ENCODE assay signal across 8 mouse cellular contexts in genomic region chr11:96997380-96997956, GRCm38 (mm10). TPM values are rescaled to one million over a fixed set of nuclear protein-coding genes. Genes with fewer than 3 reads are reported as not detected.
DNase-seq lines count a peak whose midpoint lies in the region; ATAC-seq lines count a peak whose summit lies in the region.

No protein-coding gene starts in this region.

- DNase-seq in left cerebral cortex, adult 18-20 months (ENCODE audit: low spot score in 2 of 2), result peak; percentile 20 to 33
- no peak for DNase-seq in left cerebral cortex, postnatal 14 days (ENCODE audit: low spot score in 2 of 2)
- DNase-seq in gastrocnemius, postnatal 14 days, result peak; percentile 52

- H3K27ac ChIP-seq in brown adipose tissue, adult 24 weeks (replicated peaks; ENCODE audit: low read depth, low read length), result no peak overlapping the region; the same call in 1 of the 2 replicates
- H3K27ac ChIP-seq in intestine, embryonic 16.5 days (ENCODE audit: low read length), result no peak overlapping the region
- H3K27ac ChIP-seq in liver, embryonic 16.5 days (ENCODE audit: low read length), result no peak overlapping the region
- no peak overlapping the region for H3K27ac ChIP-seq in stomach, embryonic 14.5 days (ENCODE audit: low read length)

- H3K9me3 ChIP-seq in intestine, embryonic 16.5 days (ENCODE audit: control insufficient read depth, low read length), result no peaks in the 10 kb centered on the region
- no peaks in the 10 kb centered on the region for H3K9me3 ChIP-seq in liver, embryonic 16.5 days (replicated peaks; ENCODE audit: control insufficient read depth, low read length)
- no peaks in the 10 kb centered on the region for H3K9me3 ChIP-seq in stomach, embryonic 14.5 days (ENCODE audit: control insufficient read depth, low read depth, low read length)

- H3K9ac ChIP-seq in intestine, embryonic 16.5 days (ENCODE audit: low read depth, low read length), result peak overlapping the region; percentile 71
- no peak overlapping the region for H3K9ac ChIP-seq in liver, embryonic 16.5 days (ENCODE audit: low read depth, low read length)
- 0 out of 2 replicates have a peak overlapping the region, but pooled peaks have one; percentile 34 for H3K9ac ChIP-seq in stomach, embryonic 14.5 days (replicated peaks; ENCODE audit: low read depth, low read length)

- intact Hi-C loops in left cerebral cortex, postnatal 14 days (cut with DNase I), result no loop called here
- intact Hi-C loops in gastrocnemius, postnatal 14 days (cut with DNase I; ENCODE audit: low total_unique reads), result no loop called here

- 7% methylated on average over 29 of the region's 30 CpGs for WGBS in intestine, embryonic 16.5 days
- 8% methylated on average over 30 of the region's 30 CpGs for WGBS in liver, embryonic 16.5 days (ENCODE audit: insufficient replicate concordance)
- 10% methylated on average over 30 of the region's 30 CpGs for WGBS in stomach, embryonic 14.5 days

- peak overlapping the region; percentile 60 for H3K4me2 ChIP-seq in intestine, embryonic 16.5 days (ENCODE audit: low read depth, low read length)
- peak overlapping the region; percentile 44 for H3K4me2 ChIP-seq in liver, embryonic 16.5 days (ENCODE audit: low read depth, low read length)
- H3K4me2 ChIP-seq in stomach, embryonic 14.5 days (replicated peaks; ENCODE audit: low read depth, low read length), result peak overlapping the region; percentile 35

- peak; percentile 75 for ATAC-seq in intestine, embryonic 16.5 days
- ATAC-seq in liver, embryonic 16.5 days (ENCODE audit: low read depth), result peak; percentile 66
- 0 out of 2 replicates have a peak, but pooled peaks have one; percentile 26 for ATAC-seq in stomach, embryonic 14.5 days (ENCODE audit: insufficient number of reproducible peaks, insufficient read depth, low FRiP score, low read depth)
- no peak for ATAC-seq in erythroblast, adult 5-6 weeks (replicated peaks; ENCODE audit: low FRiP score, poor library complexity, severe bottlenecking)

- no peaks in the 10 kb centered on the region for H3K36me3 ChIP-seq in intestine, embryonic 16.5 days (ENCODE audit: control insufficient read depth, insufficient read depth, low read length)
- H3K36me3 ChIP-seq in liver, embryonic 16.5 days (ENCODE audit: control insufficient read depth, insufficient read depth), result no peaks in the 10 kb centered on the region
- H3K36me3 ChIP-seq in stomach, embryonic 14.5 days (ENCODE audit: control insufficient read depth, insufficient read depth, low read length), result no peaks in the 10 kb centered on the region

- peak overlapping the region; percentile 45 for H3K4me3 ChIP-seq in brown adipose tissue, adult 24 weeks (ENCODE audit: insufficient read depth, low read depth, low read length)
- peak overlapping the region; percentile 35 for H3K4me3 ChIP-seq in intestine, embryonic 16.5 days (ENCODE audit: low read length)
- peak overlapping the region; percentile 34 for H3K4me3 ChIP-seq in liver, embryonic 16.5 days (ENCODE audit: low read depth, low read length)
- H3K4me3 ChIP-seq in stomach, embryonic 14.5 days (ENCODE audit: low read depth, low read length), result peak overlapping the region; percentile 18

- peaks cover 8% of the 10 kb centered on the region; the same call in 1 of the 2 replicates for H3K4me1 ChIP-seq in brown adipose tissue, adult 24 weeks (ENCODE audit: control insufficient read depth, insufficient read depth, insufficient read length, low read length)
- peaks cover 22% of the 10 kb centered on the region for H3K4me1 ChIP-seq in intestine, embryonic 16.5 days (ENCODE audit: control insufficient read depth, insufficient read depth, low read length)
- no peaks in the 10 kb centered on the region for H3K4me1 ChIP-seq in liver, embryonic 16.5 days (ENCODE audit: control insufficient read depth, low read depth, low read length)
- H3K4me1 ChIP-seq in stomach, embryonic 14.5 days (ENCODE audit: control insufficient read depth, insufficient read depth, low read length), result peaks cover 8% of the 10 kb centered on the region; the same call in 1 of the 2 replicates

- H3K27me3 ChIP-seq in intestine, embryonic 16.5 days (replicated peaks; ENCODE audit: control insufficient read depth, insufficient read depth, low read length), result no peaks in the 10 kb centered on the region; the same call in 1 of the 2 replicates
- H3K27me3 ChIP-seq in liver, embryonic 16.5 days (ENCODE audit: control insufficient read depth, insufficient read depth, low read depth, low read length), result peaks cover 35% of the 10 kb centered on the region
- H3K27me3 ChIP-seq in stomach, embryonic 14.5 days (ENCODE audit: control insufficient read depth, insufficient read depth, low read length), result no peaks in the 10 kb centered on the region

RNA-seq across cellular contexts. Expression of gene Sp2, which starts 14.7 kb away (rescaled TPM):
- 10 to 100 TPM; 11.4 to 11.9 TPM for total RNA-seq in left cerebral cortex, adult 18-20 months (2021)
- 10 to 100 TPM; 10.1 to 11.8 TPM for total RNA-seq in left cerebral cortex, postnatal 14 days (2021)
- 11.8 and 13.1 TPM in 2 replicates for polyA plus RNA-seq in brown adipose tissue, adult 24 weeks (2012; ENCODE audit: insufficient read depth, insufficient read length, missing spikeins)
- total RNA-seq in gastrocnemius, postnatal 14 days (2021), result 10 to 100 TPM; 13.1 to 13.6 TPM
- polyA plus RNA-seq in intestine, embryonic 16.5 days (2015; fragmentation: Nextera tagmentation; extraction: Ambion mirVana), result 13.2 and 13.8 TPM in 2 replicates
- 15.8 and 18.6 TPM in 2 replicates for polyA plus RNA-seq in liver, embryonic 16.5 days (2015; fragmentation: Nextera tagmentation; extraction: Ambion mirVana)
- 15.7 and 19.1 TPM in 2 replicates for polyA plus RNA-seq in stomach, embryonic 14.5 days (2014; fragmentation: Nextera tagmentation; extraction: Ambion mirVana)
- 16.1 and 17.1 TPM in 2 replicates for total RNA-seq in erythroblast, adult 5-6 weeks (2015; ENCODE audit: low replicate concordance)
- 4.4 and 6.1 TPM in 2 replicates for total RNA-seq in erythroblast, adult 5-6 weeks (2017; ENCODE audit: low replicate concordance)

RNA-seq across cellular contexts. Expression of gene Sp6, which starts 15.7 kb away (rescaled TPM):
- total RNA-seq in left cerebral cortex, adult 18-20 months (2021), result 1 to 10 TPM; 1.4 to 2.0 TPM
- total RNA-seq in left cerebral cortex, postnatal 14 days (2021), result 1 to 10 TPM; 2.6 to 2.7 TPM
- not detected in 2 replicates for polyA plus RNA-seq in brown adipose tissue, adult 24 weeks (2012; ENCODE audit: insufficient read depth, insufficient read length, missing spikeins)
- under 1 TPM; 0.10 to 0.11 TPM for total RNA-seq in gastrocnemius, postnatal 14 days (2021)
- polyA plus RNA-seq in intestine, embryonic 16.5 days (2015; fragmentation: Nextera tagmentation; extraction: Ambion mirVana), result not detected in 2 replicates
- polyA plus RNA-seq in liver, embryonic 16.5 days (2015; fragmentation: Nextera tagmentation; extraction: Ambion mirVana), result not detected in 2 replicates
- 0.15 and 0.42 TPM in 2 replicates for polyA plus RNA-seq in stomach, embryonic 14.5 days (2014; fragmentation: Nextera tagmentation; extraction: Ambion mirVana)
- total RNA-seq in erythroblast, adult 5-6 weeks (2015; ENCODE audit: low replicate concordance), result not detected in 2 replicates
- not detected in 2 replicates for total RNA-seq in erythroblast, adult 5-6 weeks (2017; ENCODE audit: low replicate concordance)

RNA-seq across cellular contexts. Expression of gene Scrn2, which starts 32.3 kb away (rescaled TPM):
- total RNA-seq in left cerebral cortex, adult 18-20 months (2021), result 1 to 10 TPM; 4.2 to 4.6 TPM
- 1 to 10 TPM; 2.7 to 3.0 TPM for total RNA-seq in left cerebral cortex, postnatal 14 days (2021)
- 13.1 and 13.4 TPM in 2 replicates for polyA plus RNA-seq in brown adipose tissue, adult 24 weeks (2012; ENCODE audit: insufficient read depth, insufficient read length, missing spikeins)
- 10 to 100 TPM in 1 of 2 experiments, 1 to 10 TPM in 1; 8.9 to 10.4 TPM for total RNA-seq in gastrocnemius, postnatal 14 days (2021)
- polyA plus RNA-seq in intestine, embryonic 16.5 days (2015; fragmentation: Nextera tagmentation; extraction: Ambion mirVana), result 25.5 and 26.9 TPM in 2 replicates
- 11.1 and 12.2 TPM in 2 replicates for polyA plus RNA-seq in liver, embryonic 16.5 days (2015; fragmentation: Nextera tagmentation; extraction: Ambion mirVana)
- 17.7 and 19.7 TPM in 2 replicates for polyA plus RNA-seq in stomach, embryonic 14.5 days (2014; fragmentation: Nextera tagmentation; extraction: Ambion mirVana)
- total RNA-seq in erythroblast, adult 5-6 weeks (2015; ENCODE audit: low replicate concordance), result 0.84 TPM in 1 of 2 replicates, not detected in the other
- 2.0 and 3.1 TPM in 2 replicates for total RNA-seq in erythroblast, adult 5-6 weeks (2017; ENCODE audit: low replicate concordance)

RNA-seq across cellular contexts. Expression of gene Lrrc46, which starts 43.7 kb away (rescaled TPM):
- under 1 TPM; 0.33 to 0.37 TPM for total RNA-seq in left cerebral cortex, adult 18-20 months (2021)
- under 1 TPM; 0.26 to 0.74 TPM for total RNA-seq in left cerebral cortex, postnatal 14 days (2021)
- polyA plus RNA-seq in brown adipose tissue, adult 24 weeks (2012; ENCODE audit: insufficient read depth, insufficient read length, missing spikeins), result 1.1 TPM in 1 of 2 replicates, not detected in the other
- not detected for total RNA-seq in gastrocnemius, postnatal 14 days (2021)
- 0.29 and 0.37 TPM in 2 replicates for polyA plus RNA-seq in intestine, embryonic 16.5 days (2015; fragmentation: Nextera tagmentation; extraction: Ambion mirVana)
- 0.40 and 0.41 TPM in 2 replicates for polyA plus RNA-seq in liver, embryonic 16.5 days (2015; fragmentation: Nextera tagmentation; extraction: Ambion mirVana)
- 0.38 TPM in 1 of 2 replicates, not detected in the other for polyA plus RNA-seq in stomach, embryonic 14.5 days (2014; fragmentation: Nextera tagmentation; extraction: Ambion mirVana)
- 6.5 TPM in 1 of 2 replicates, not detected in the other for total RNA-seq in erythroblast, adult 5-6 weeks (2015; ENCODE audit: low replicate concordance)
- 0.17 TPM in 1 of 2 replicates, not detected in the other for total RNA-seq in erythroblast, adult 5-6 weeks (2017; ENCODE audit: low replicate concordance)

RNA-seq across cellular contexts. Expression of gene Mrpl10, which starts 43.9 kb away (rescaled TPM):
- total RNA-seq in left cerebral cortex, adult 18-20 months (2021), result 10 to 100 TPM; 67.4 to 70.6 TPM
- total RNA-seq in left cerebral cortex, postnatal 14 days (2021), result 10 to 100 TPM; 69.0 to 69.8 TPM
- 121 and 122 TPM in 2 replicates for polyA plus RNA-seq in brown adipose tissue, adult 24 weeks (2012; ENCODE audit: insufficient read depth, insufficient read length, missing spikeins)
- total RNA-seq in gastrocnemius, postnatal 14 days (2021), result 10 to 100 TPM; 39.8 to 44.0 TPM
- 85.4 and 93.0 TPM in 2 replicates for polyA plus RNA-seq in intestine, embryonic 16.5 days (2015; fragmentation: Nextera tagmentation; extraction: Ambion mirVana)
- polyA plus RNA-seq in liver, embryonic 16.5 days (2015; fragmentation: Nextera tagmentation; extraction: Ambion mirVana), result 28.8 and 33.5 TPM in 2 replicates
- polyA plus RNA-seq in stomach, embryonic 14.5 days (2014; fragmentation: Nextera tagmentation; extraction: Ambion mirVana), result 86.7 and 89.2 TPM in 2 replicates
- 8.8 TPM in 2 replicates for total RNA-seq in erythroblast, adult 5-6 weeks (2015; ENCODE audit: low replicate concordance)
- 5.6 and 6.2 TPM in 2 replicates for total RNA-seq in erythroblast, adult 5-6 weeks (2017; ENCODE audit: low replicate concordance)

Comparison
In these comparisons a context has a peak if more than half of its experiments do, and no peak if none do; other contexts are left out.
1. DNase-seq: peak in left cerebral cortex, adult 18-20 months (2 of 2) and gastrocnemius, postnatal 14 days (single experiment); none in left cerebral cortex, postnatal 14 days (0 of 2).
2. Peak in every context shown above with its lines, with median percentiles within 50 percentile points of each other: H3K4me3 ChIP-seq and H3K4me2 ChIP-seq.